ENCODE assay signal across 10 mouse cellular contexts in the genomic region with DNA sequence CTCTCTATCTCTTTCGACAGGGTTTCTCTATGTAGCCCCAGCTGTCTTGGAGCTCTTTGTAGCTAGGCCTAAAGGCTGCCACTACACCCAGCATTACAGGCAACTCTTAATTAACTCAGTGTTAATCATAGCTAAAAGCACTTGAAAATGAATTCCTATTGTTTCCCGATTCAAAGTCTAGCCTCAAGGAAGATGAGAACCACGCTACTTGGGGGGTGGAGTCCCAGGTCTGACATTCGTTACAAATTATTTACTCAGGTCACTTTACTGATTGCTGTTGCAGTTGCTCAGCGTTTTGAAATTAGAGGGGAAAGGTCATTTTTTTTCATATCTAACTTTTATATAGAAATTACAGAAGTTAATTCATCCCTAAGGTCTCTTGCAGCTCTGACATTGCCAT. TPM values are rescaled to one million over a fixed set of nuclear protein-coding genes. Genes with fewer than 3 reads are reported as not detected.
A peak's percentile ranks its signal among the peaks of the same experiment; 100 is the strongest.
DNase-seq lines count a peak whose midpoint lies in the region; ATAC-seq and TF ChIP-seq lines count a peak whose summit lies in the region.
"Had no signal": no experiment of that assay in that cellular context is flagged by ENCODE, and none has a peak within 500 bp of the region (broad histone marks: within the 10 kb centered on the region; RNA-seq: fewer than 3 reads in every experiment).

No protein-coding gene starts in this region.

- peak overlapping the region; percentile 24 for H3ac ChIP-seq in C2C12 (ENCODE audit: control insufficient read depth, insufficient read length, low read depth)

- TF ChIP-seq EP300 in heart, postnatal 0 days (IDR thresholded peaks at IDR 0.05; ENCODE audit: low read depth) = no peak

- ATAC-seq in heart, postnatal 0 days (ENCODE audit: insufficient read depth, low read depth) = no peak
- ATAC-seq in liver, embryonic 13.5 days (ENCODE audit: low read depth) = no peak
- no peak for ATAC-seq in monocyte, adult 5-6 weeks (replicated peaks; ENCODE audit: insufficient number of reproducible peaks, low FRiP score, low TSS enrichment, poor library complexity, severe bottlenecking)

- H3K4me2 ChIP-seq in heart, postnatal 0 days (ENCODE audit: low read depth, low read length) = peak overlapping the region; percentile 97
- H3K4me2 ChIP-seq in liver, embryonic 13.5 days = peak overlapping the region; percentile 97

- H3K4me1 ChIP-seq in heart, postnatal 0 days (ENCODE audit: control insufficient read depth, insufficient read depth) = peaks cover 13% of the 10 kb centered on the region
- peaks cover 34% of the 10 kb centered on the region for H3K4me1 ChIP-seq in liver, embryonic 13.5 days (replicated peaks)

- H3K4me3 ChIP-seq in C2C12 (ENCODE audit: insufficient read depth, poor library complexity, severe bottlenecking) = peak overlapping the region; percentile 83
- H3K4me3 ChIP-seq in heart, postnatal 0 days (ENCODE audit: low read depth, low read length) = peak overlapping the region; percentile 95
- peak overlapping the region; percentile 92 for H3K4me3 ChIP-seq in liver, embryonic 13.5 days (replicated peaks)

- no peaks in the 10 kb centered on the region for H3K27me3 ChIP-seq in C2C12 (ENCODE audit: control insufficient read depth, insufficient read depth, insufficient read length)
- no peaks in the 10 kb centered on the region for H3K27me3 ChIP-seq in heart, postnatal 0 days (ENCODE audit: control insufficient read depth, insufficient read depth, low read length)
- no peaks in the 10 kb centered on the region for H3K27me3 ChIP-seq in liver, embryonic 13.5 days

- peaks cover 62% of the 10 kb centered on the region for H3K79me3 ChIP-seq in C2C12 (ENCODE audit: low read depth)

- H3K9ac ChIP-seq in heart, postnatal 0 days (replicated peaks; ENCODE audit: low read depth, low read length) = peak overlapping the region; percentile 95
- H3K9ac ChIP-seq in liver, embryonic 13.5 days = peak overlapping the region; percentile 89

- WGBS in heart, postnatal 0 days = 14% methylated on average over 5 of the region's 5 CpGs
- 10% methylated on average over 5 of the region's 5 CpGs for WGBS in liver, embryonic 13.5 days (ENCODE audit: insufficient replicate concordance)

- no peak overlapping the region for H3K27ac ChIP-seq in heart, postnatal 0 days (ENCODE audit: low read depth)
- no peak overlapping the region; the same call in 1 of the 2 replicates for H3K27ac ChIP-seq in liver, embryonic 13.5 days

- H3K36me3 ChIP-seq in C2C12 (ENCODE audit: control insufficient read depth, insufficient read depth) = peaks cover 39% of the 10 kb centered on the region
- peaks cover 33% of the 10 kb centered on the region for H3K36me3 ChIP-seq in heart, postnatal 0 days (replicated peaks; ENCODE audit: control insufficient read depth, insufficient read depth, low read length)
- peaks cover 36% of the 10 kb centered on the region for H3K36me3 ChIP-seq in liver, embryonic 13.5 days

- peak; percentile 30 for DNase-seq in cerebellum, adult 9-10 months
- DNase-seq in cerebellum, adult 8-10 months = no peak
- DNase-seq in heart, postnatal 0 days (ENCODE audit: low spot score) = no peak
- no peak for DNase-seq in liver, embryonic 13.5 days
- DNase-seq in ovary, postnatal 14 days (ENCODE audit: low spot score) = no peak
- no peak for DNase-seq in cerebellum, postnatal 14 days
- DNase-seq: B cell, adult 2 months had no signal

- H3K79me2 ChIP-seq in C2C12 (ENCODE audit: control insufficient read depth, insufficient read depth) = peaks cover 85% of the 10 kb centered on the region

- no peaks in the 10 kb centered on the region for H3K9me3 ChIP-seq in heart, postnatal 0 days (replicated peaks; ENCODE audit: control insufficient read depth, low read length)
- no peaks in the 10 kb centered on the region for H3K9me3 ChIP-seq in liver, embryonic 13.5 days (replicated peaks)

- TF ChIP-seq CTCF in C2C12 (IDR thresholded peaks at IDR 0.05; ENCODE audit: control insufficient read depth, insufficient read depth, insufficient read length) = no peak
- TF ChIP-seq CTCF in heart, postnatal 0 days (IDR thresholded peaks at IDR 0.05; ENCODE audit: low read depth) = no peak

TF ChIP-seq in C2C12, 6 proteins besides CTCF, POLR2A, EP300 and RAD21:
- TF ChIP-seq MYOD1 (IDR thresholded peaks at IDR 0.05; ENCODE audit: control insufficient read depth, insufficient read length, low read depth) (no peak), MAX (IDR thresholded peaks at IDR 0.05) (no peak), USF1 (IDR thresholded peaks at IDR 0.05; ENCODE audit: low read depth) (no peak), MYOG (IDR thresholded peaks at IDR 0.05; ENCODE audit: control insufficient read depth, extremely low read depth, insufficient read length) (no peak)
TF ChIP-seq in C2C12: peak in this region for 0.

RNA-seq across cellular contexts. Expression of a gene that starts 0.9 kb away (rescaled TPM):
- 39.8 TPM for polyA plus RNA-seq in C2C12 (2012; fragmentation: generic; extraction: Trizol)
- 26.1 and 40.3 TPM in 2 replicates for total RNA-seq in heart, postnatal 0 days (2014; rRNA removed; ENCODE audit: low replicate concordance)
- 96.5 and 111 TPM in 2 replicates for polyA plus RNA-seq in heart, postnatal 0 days (2015; fragmentation: Nextera tagmentation; extraction: Ambion mirVana)
- 65.8 and 74.5 TPM in 2 replicates for polyA plus RNA-seq in liver, embryonic 13.5 days (2015; fragmentation: Nextera tagmentation; extraction: Ambion mirVana)
- total RNA-seq in monocyte, adult 5-6 weeks (2017) = 8.5 to 17.6 TPM (median 9.9 TPM) in 3 replicates

RNA-seq across cellular contexts. Expression of a gene that starts 1.1 kb away (rescaled TPM):
- 3.0 TPM for polyA plus RNA-seq in C2C12 (2012; fragmentation: generic; extraction: Trizol)
- 5.8 and 25.3 TPM in 2 replicates for total RNA-seq in heart, postnatal 0 days (2014; rRNA removed; ENCODE audit: low replicate concordance)
- 3.7 and 4.1 TPM in 2 replicates for polyA plus RNA-seq in heart, postnatal 0 days (2015; fragmentation: Nextera tagmentation; extraction: Ambion mirVana)
- 5.0 and 5.3 TPM in 2 replicates for polyA plus RNA-seq in liver, embryonic 13.5 days (2015; fragmentation: Nextera tagmentation; extraction: Ambion mirVana)
- 4.9 to 12.1 TPM (median 5.4 TPM) in 3 replicates for total RNA-seq in monocyte, adult 5-6 weeks (2017)

RNA-seq across cellular contexts. Expression of a gene that starts 24.4 kb away (rescaled TPM):
- not detected for polyA plus RNA-seq in C2C12 (2012; fragmentation: generic; extraction: Trizol)
- total RNA-seq in heart, postnatal 0 days (2014; rRNA removed; ENCODE audit: low replicate concordance) = not detected in 2 replicates
- 0.30 TPM in 1 of 2 replicates, not detected in the other for polyA plus RNA-seq in heart, postnatal 0 days (2015; fragmentation: Nextera tagmentation; extraction: Ambion mirVana)
- polyA plus RNA-seq in liver, embryonic 13.5 days (2015; fragmentation: Nextera tagmentation; extraction: Ambion mirVana) = not detected in 2 replicates
- not detected in 3 replicates for total RNA-seq in monocyte, adult 5-6 weeks (2017)
- total RNA-seq: common myeloid progenitor, adult 5-6 weeks had no signal
